Mouse (Mus musculus) cortical plate, adult 2 months (tissue): ENCODE measurements at regions not wholly inside any gene's neighbourhood (a gene's known extent, or its start where the extent isn't known, plus 50 kb on each side); places are given as distances from the start of the nearest gene placed in this dataset.

Experiments
- H3K27ac ChIP-seq: fragments of 200-500 bp; 2 replicates; pipeline ENCODE4 v1.5.1; 2012; ENCODE audit warnings: low read length, control low read depth, inconsistent platforms; ENCODE audit not compliant: insufficient read depth
- H3K4me1 ChIP-seq: fragments of 200-500 bp; 2 replicates; pipeline ENCODE4 v1.6.1; 2011; ENCODE audit warnings: low read length; ENCODE audit not compliant: control insufficient read depth, insufficient read depth
- H3K4me3 ChIP-seq: fragments of 200-500 bp; 2 replicates; pipeline ENCODE4 v1.5.1; 2011; ENCODE audit warnings: mild to moderate bottlenecking, low read length, control low read depth; ENCODE audit not compliant: insufficient read depth
- CTCF ChIP-seq: fragments of 200-500 bp; IDR thresholded peaks from 2 replicates; pipeline ENCODE4 v1.5.1; 2011; ENCODE audit warnings: mild to moderate bottlenecking, control low read depth, low read length; ENCODE audit not compliant: insufficient read depth; ENCODE audit errors: extremely low read depth
- POLR2A ChIP-seq: fragments of 200-500 bp; IDR thresholded peaks from 2 replicates; pipeline ENCODE4 v1.6.1; 2011; ENCODE audit warnings: mild to moderate bottlenecking, low read length, control low read depth; ENCODE audit not compliant: insufficient read depth; ENCODE audit errors: extremely low read depth

DNA sequence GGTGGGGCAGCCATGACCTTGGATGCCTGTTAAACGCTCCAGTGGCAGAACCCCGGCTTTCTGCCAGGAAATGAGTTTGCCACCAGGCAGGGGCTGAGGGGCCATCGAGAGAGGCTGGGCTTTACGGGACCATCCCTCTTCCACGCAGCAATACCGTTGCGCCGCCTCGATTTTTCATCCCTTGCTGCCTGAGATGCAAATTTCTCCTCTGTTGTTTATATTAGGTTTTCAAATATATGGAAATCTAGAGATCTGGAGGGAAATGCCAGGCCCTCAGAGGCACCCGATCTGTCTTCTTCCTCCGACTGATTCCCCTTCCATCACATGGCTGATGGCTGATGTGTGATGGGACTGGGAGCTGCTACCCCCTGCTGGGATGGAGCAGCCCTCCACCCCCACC is 234.4 kb downstream of the Gm26897 start:
- no peak overlapping the region for H3K4me3 ChIP-seq
- H3K4me1 ChIP-seq = no peaks in the 10 kb centered on the region
- TF ChIP-seq POLR2A (no peak), CTCF (no peak)
- H3K27ac ChIP-seq = no peak overlapping the region

DNA sequence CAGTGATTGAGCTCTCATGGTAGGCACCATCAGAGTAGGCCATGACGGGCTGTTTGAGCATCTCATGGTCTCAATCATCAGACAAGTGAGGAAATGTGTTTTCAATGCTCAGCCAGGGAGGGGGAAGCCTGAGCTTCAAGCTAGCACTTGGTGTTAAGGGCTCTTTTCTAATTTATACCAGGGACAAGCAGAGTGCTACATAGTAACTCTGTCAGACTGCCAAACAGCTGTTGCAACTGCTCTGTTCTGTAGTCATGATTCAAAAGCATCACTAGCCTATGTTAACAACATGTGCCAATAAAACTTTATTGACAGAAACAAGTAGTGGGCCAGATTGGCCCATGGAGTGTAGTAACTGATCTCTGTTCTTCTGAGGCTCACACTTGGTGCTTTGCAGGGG is 235.0 kb downstream of the Gm26897 start:
- no peak overlapping the region for H3K4me3 ChIP-seq
- no peaks in the 10 kb centered on the region for H3K4me1 ChIP-seq
- TF ChIP-seq CTCF (no peak), POLR2A (no peak)
- H3K27ac ChIP-seq = no peak overlapping the region

- Histone ChIP-seq H3K27ac (no peak overlapping the region), H3K4me1 (no peaks in the 10 kb centered on the region), H3K4me3 (no peak overlapping the region)
- no peak for TF ChIP-seq POLR2A
- no peak for TF ChIP-seq CTCF
Observed at GRCm38 (mm10) chr5:111971193-111971592, 237.5 kb downstream of the Gm26897 start.

DNA sequence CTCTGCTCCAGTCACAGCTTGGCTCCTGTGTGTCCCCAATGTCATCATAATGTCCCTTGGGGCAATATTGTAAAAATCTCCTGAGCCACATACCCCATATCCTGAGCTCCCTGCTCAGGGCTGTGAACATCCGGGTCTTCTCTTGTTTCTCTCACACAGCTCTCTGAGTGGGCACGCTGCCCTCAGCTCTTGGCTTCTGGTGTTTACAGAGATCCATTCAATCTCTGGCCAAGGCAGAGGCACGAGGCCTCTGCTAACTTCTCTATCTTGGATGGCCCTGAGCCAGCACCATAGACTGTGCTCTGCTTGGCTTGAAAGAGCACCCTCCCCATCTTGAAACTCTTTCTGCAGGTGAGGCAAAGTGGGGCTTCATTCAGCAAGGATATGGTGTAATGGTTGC is 238.2 kb downstream of the Gm26897 start:
- TF ChIP-seq POLR2A (no peak), CTCF (no peak)
- H3K27ac ChIP-seq = no peak overlapping the region
- H3K4me1 ChIP-seq = no peaks in the 10 kb centered on the region
- no peak overlapping the region for H3K4me3 ChIP-seq

- no peak overlapping the region for H3K4me3 ChIP-seq
- no peak for TF ChIP-seq POLR2A
- no peak for TF ChIP-seq CTCF
Observed at GRCm38 (mm10) chr5:111975686-111976085, 242.0 kb downstream of the Gm26897 start.

DNA sequence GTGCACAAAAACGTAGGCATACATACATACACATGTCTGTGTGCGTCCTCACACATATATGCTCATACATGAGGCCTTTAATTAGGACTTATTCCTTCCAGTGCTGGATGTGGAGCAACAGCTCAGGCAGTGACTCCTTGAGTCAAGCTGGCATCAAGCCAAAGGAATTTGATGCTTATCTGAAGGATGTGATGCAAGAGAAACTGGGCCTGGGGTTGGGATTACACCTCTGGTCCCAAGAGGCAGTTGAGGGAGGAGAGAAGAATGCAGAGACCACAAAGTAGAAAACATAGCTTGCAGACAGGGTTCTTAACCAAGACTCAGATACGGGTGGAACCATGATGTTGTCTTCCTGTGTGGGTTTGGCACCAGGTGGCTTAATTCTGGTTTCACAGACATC is 245.9 kb downstream of the Gm26897 start:
- Histone ChIP-seq H3K4me3 (no peak overlapping the region), H3K27ac (no peak overlapping the region), H3K4me1 (no peaks in the 10 kb centered on the region)
- TF ChIP-seq POLR2A = no peak
- TF ChIP-seq CTCF = no peak

More at GRCm38 (mm10) chr5:111975686-111976085, 242.0 kb downstream of the Gm26897 start:
- Histone ChIP-seq H3K27ac (no peak overlapping the region), H3K4me1 (no peaks in the 10 kb centered on the region)

DNA sequence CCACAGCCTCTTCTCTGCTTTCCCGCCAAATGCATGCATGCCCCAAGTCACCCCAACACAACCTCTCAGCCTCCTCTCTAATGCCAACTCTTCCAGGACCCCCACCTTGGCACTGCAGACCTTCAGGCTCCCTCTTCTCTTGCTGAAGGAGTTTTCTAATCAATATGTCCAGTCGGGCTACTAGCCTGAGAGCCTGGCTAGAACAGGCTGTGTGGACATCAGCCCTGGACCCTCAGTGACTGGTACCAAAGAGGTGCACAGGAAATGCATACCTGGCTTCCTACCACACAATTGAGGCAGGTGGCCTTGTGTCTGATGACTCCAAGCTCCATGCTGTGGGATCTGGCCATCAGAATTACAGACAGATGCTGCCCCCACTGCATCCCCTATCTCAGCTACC is 248.4 kb downstream of the Gm26897 start:
- no peak overlapping the region for H3K4me3 ChIP-seq
- no peak overlapping the region for H3K27ac ChIP-seq
- TF ChIP-seq POLR2A (no peak), CTCF (no peak)
- H3K4me1 ChIP-seq = no peaks in the 10 kb centered on the region

DNA sequence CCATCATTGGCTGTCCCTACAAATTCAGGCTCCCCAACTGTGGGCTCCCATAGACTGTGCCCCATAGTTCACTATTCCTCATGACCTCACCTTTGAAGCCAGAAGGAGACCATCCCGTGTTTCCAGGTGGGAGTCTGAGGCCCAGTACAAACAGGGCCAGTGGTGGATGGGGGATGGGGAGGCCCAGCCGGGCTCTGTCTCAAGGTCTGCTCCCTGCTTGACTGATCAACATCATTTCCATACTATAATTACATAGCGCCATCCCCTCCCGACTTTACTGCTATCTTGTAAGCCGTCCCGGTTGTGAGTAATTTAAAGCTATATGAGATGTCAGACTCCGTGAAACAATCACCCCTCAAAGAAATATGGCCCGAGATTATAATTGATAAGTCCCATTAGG is 252.3 kb downstream of the Gm26897 start:
- Histone ChIP-seq H3K27ac (no peak overlapping the region), H3K4me1 (no peaks in the 10 kb centered on the region), H3K4me3 (no peak overlapping the region)
- TF ChIP-seq CTCF (no peak), POLR2A (no peak)

- H3K27ac ChIP-seq = no peak overlapping the region
- TF ChIP-seq POLR2A (no peak), CTCF (no peak)
Observed at GRCm38 (mm10) chr5:111987036-111987435, 253.3 kb downstream of the Gm26897 start.

GRCm38 (mm10) chr5:111991805-111992204 is 258.1 kb downstream of the Gm26897 start:
- no peak for TF ChIP-seq CTCF
- no peak for TF ChIP-seq POLR2A
- Histone ChIP-seq H3K4me1 (no peaks in the 10 kb centered on the region), H3K4me3 (no peak overlapping the region), H3K27ac (no peak overlapping the region)

More at GRCm38 (mm10) chr5:111987036-111987435, 253.3 kb downstream of the Gm26897 start:
- Histone ChIP-seq H3K4me3 (no peak overlapping the region), H3K4me1 (no peaks in the 10 kb centered on the region)
